Mouse (Mus musculus): ENCODE results near the gene Gys1. TPM values are rescaled to one million over a fixed set of nuclear protein-coding genes. Genes with fewer than 3 reads are reported as not detected.
"Not testable (repeated sequence)": the region's sequence is repeated elsewhere in the genome, so short reads cannot be mapped to it uniquely, and the experiment has no call there.

The Gys1 gene
- polyA plus RNA-seq, 1 experiment from 2014 or later, result 32.7 TPM

- Histone ChIP-seq H3K4me1 (ENCODE audit: control insufficient read depth, insufficient read depth, low read length) (peaks cover 29% of the 10 kb centered on the region), H3K36me3 (ENCODE audit: control insufficient read depth, insufficient read depth, low read length) (peaks cover 31% of the 10 kb centered on the region), H3K4me2 (replicated peaks; ENCODE audit: low read depth, low read length) (peak overlapping the region; percentile 80), H3K9ac (replicated peaks; ENCODE audit: low read depth, low read length) (no peak overlapping the region), H3K4me3 (ENCODE audit: low read depth, low read length) (no peak overlapping the region), H3K9me3 (ENCODE audit: control insufficient read depth, low read depth, low read length) (no peaks in the 10 kb centered on the region), H3K27ac (ENCODE audit: low read length) (peak overlapping the region; percentile 10; the same call in 1 of the 2 replicates), H3K27me3 (ENCODE audit: control insufficient read depth, insufficient read depth, low read length) (no peaks in the 10 kb centered on the region)
- WGBS, result 44% methylated on average over 9 of the region's 9 CpGs
- no peak for ATAC-seq (ENCODE audit: insufficient number of reproducible peaks, insufficient read depth, low FRiP score, low read depth)
These were observed 22.1 kb downstream of the Gys1 start for GRCm38 (mm10) chr7:45456721-45457203.

- Histone ChIP-seq H3K4me3 (ENCODE audit: low read depth, low read length) (peak overlapping the region; percentile 81), H3K4me1 (ENCODE audit: control insufficient read depth, insufficient read depth, low read length) (peaks cover 29% of the 10 kb centered on the region), H3K27ac (ENCODE audit: low read length) (no peak overlapping the region; the same call in 1 of the 2 replicates), H3K9me3 (ENCODE audit: control insufficient read depth, low read depth, low read length) (no peaks in the 10 kb centered on the region), H3K27me3 (ENCODE audit: control insufficient read depth, insufficient read depth, low read length) (no peaks in the 10 kb centered on the region), H3K9ac (replicated peaks; ENCODE audit: low read depth, low read length) (no peak overlapping the region; the same call in 1 of the 2 replicates), H3K4me2 (replicated peaks; ENCODE audit: low read depth, low read length) (peak overlapping the region; percentile 80), H3K36me3 (ENCODE audit: control insufficient read depth, insufficient read depth, low read length) (peaks cover 27% of the 10 kb centered on the region)
- ATAC-seq (ENCODE audit: insufficient number of reproducible peaks, insufficient read depth, low FRiP score, low read depth), result no peak
- 47% methylated on average over 10 of the region's 10 CpGs for WGBS
These were observed 22.8 kb downstream of the Gys1 start for GRCm38 (mm10) chr7:45457204-45458060.

GRCm38 (mm10) chr7:45458748-45459563 lies 24.3 kb downstream of the Gys1 start:
- WGBS, result 1% methylated on average over 40 of the region's 43 CpGs

GRCm38 (mm10) chr7:45459564-45460140 lies 25.0 kb downstream of the Gys1 start, which contains the start of gene Ftl1:
TSS of gene Ftl1 (minus strand) at chr7:45459884.
- peak; percentile 96 for ATAC-seq (ENCODE audit: insufficient number of reproducible peaks, insufficient read depth, low FRiP score, low read depth)
- Histone ChIP-seq H3K27ac (ENCODE audit: low read length) (peak within 1 kb of the TSS; percentile 91), H3K9ac (replicated peaks; ENCODE audit: low read depth, low read length) (peak within 1 kb of the TSS; percentile 79), H3K4me3 (ENCODE audit: low read depth, low read length) (peak within 1 kb of the TSS; percentile 81), H3K4me1 (ENCODE audit: control insufficient read depth, insufficient read depth, low read length) (peaks cover 29% of the 10 kb centered on the region), H3K4me2 (replicated peaks; ENCODE audit: low read depth, low read length) (peak within 1 kb of the TSS; percentile 80), H3K36me3 (ENCODE audit: control insufficient read depth, insufficient read depth, low read length) (peaks cover 27% of the 10 kb centered on the region)
- WGBS, result 0% methylated on average over 24 of the region's 37 CpGs
- H3K27me3 ChIP-seq (ENCODE audit: control insufficient read depth, insufficient read depth, low read length); H3K9me3 ChIP-seq (ENCODE audit: control insufficient read depth, low read depth, low read length): not testable (repeated sequence)

More at GRCm38 (mm10) chr7:45458748-45459563, 24.3 kb downstream of the Gys1 start:
- ATAC-seq (ENCODE audit: insufficient number of reproducible peaks, insufficient read depth, low FRiP score, low read depth), result peak; percentile 61
- peaks cover 29% of the 10 kb centered on the region for H3K36me3 ChIP-seq (ENCODE audit: control insufficient read depth, insufficient read depth, low read length)
- no peaks in the 10 kb centered on the region for H3K27me3 ChIP-seq (ENCODE audit: control insufficient read depth, insufficient read depth, low read length)
- no peaks in the 10 kb centered on the region for H3K9me3 ChIP-seq (ENCODE audit: control insufficient read depth, low read depth, low read length)
- peak overlapping the region; percentile 91 for H3K27ac ChIP-seq (ENCODE audit: low read length)
- peak overlapping the region; percentile 81 for H3K4me3 ChIP-seq (ENCODE audit: low read depth, low read length)
- peak overlapping the region; percentile 79 for H3K9ac ChIP-seq (replicated peaks; ENCODE audit: low read depth, low read length)
- H3K4me1 ChIP-seq (ENCODE audit: control insufficient read depth, insufficient read depth, low read length), result peaks cover 29% of the 10 kb centered on the region
- H3K4me2 ChIP-seq (replicated peaks; ENCODE audit: low read depth, low read length), result peak overlapping the region; percentile 80

DNA sequence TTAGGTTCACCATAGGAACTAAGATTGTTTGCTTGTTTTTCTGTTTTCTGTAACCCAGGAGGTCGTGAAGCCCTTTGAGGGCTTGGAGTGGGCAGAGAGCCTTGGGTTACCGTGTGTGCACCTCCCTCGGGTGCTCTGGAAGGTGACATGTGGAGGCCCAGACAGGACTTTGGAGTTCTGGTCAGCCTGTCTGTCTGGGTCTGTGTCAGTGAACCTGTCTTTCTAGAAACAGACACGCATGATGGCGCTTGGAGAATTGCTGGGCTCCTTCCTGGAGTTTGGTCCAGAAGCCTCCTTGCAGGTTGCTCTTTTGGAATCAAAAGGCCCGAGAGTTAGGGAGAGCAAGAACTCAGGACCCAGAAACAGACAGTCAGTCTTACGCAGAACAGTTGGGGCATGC lies 25.7 kb downstream of the Gys1 start:
- H3K27me3 ChIP-seq (ENCODE audit: control insufficient read depth, insufficient read depth, low read length), result no peaks in the 10 kb centered on the region
- peaks cover 29% of the 10 kb centered on the region for H3K4me1 ChIP-seq (ENCODE audit: control insufficient read depth, insufficient read depth, low read length)
- H3K36me3 ChIP-seq (ENCODE audit: control insufficient read depth, insufficient read depth, low read length), result peaks cover 27% of the 10 kb centered on the region
- H3K4me3 ChIP-seq (ENCODE audit: low read depth, low read length), result peak overlapping the region; percentile 81
- no peaks in the 10 kb centered on the region for H3K9me3 ChIP-seq (ENCODE audit: control insufficient read depth, low read depth, low read length)
- peak overlapping the region; percentile 75 for H3K27ac ChIP-seq (ENCODE audit: low read length)
- H3K9ac ChIP-seq (replicated peaks; ENCODE audit: low read depth, low read length), result no peak overlapping the region; the same call in 1 of the 2 replicates
- ATAC-seq (ENCODE audit: insufficient number of reproducible peaks, insufficient read depth, low FRiP score, low read depth), result no peak
- 70% methylated on average over 7 of the region's 7 CpGs for WGBS
- H3K4me2 ChIP-seq (replicated peaks; ENCODE audit: low read depth, low read length), result peak overlapping the region; percentile 41

- Histone ChIP-seq H3K36me3 (ENCODE audit: control insufficient read depth, insufficient read depth, low read length) (peaks cover 27% of the 10 kb centered on the region), H3K4me2 (replicated peaks; ENCODE audit: low read depth, low read length) (peak overlapping the region; percentile 41), H3K9ac (replicated peaks; ENCODE audit: low read depth, low read length) (no peak overlapping the region; the same call in 1 of the 2 replicates), H3K4me3 (ENCODE audit: low read depth, low read length) (no peak overlapping the region), H3K27ac (ENCODE audit: low read length) (peak overlapping the region; percentile 75), H3K27me3 (ENCODE audit: control insufficient read depth, insufficient read depth, low read length) (no peaks in the 10 kb centered on the region), H3K4me1 (ENCODE audit: control insufficient read depth, insufficient read depth, low read length) (peaks cover 31% of the 10 kb centered on the region), H3K9me3 (ENCODE audit: control insufficient read depth, low read depth, low read length) (no peaks in the 10 kb centered on the region)
- WGBS, result 7% methylated on average over 13 of the region's 13 CpGs
- ATAC-seq (ENCODE audit: insufficient number of reproducible peaks, insufficient read depth, low FRiP score, low read depth), result peak; percentile 34
These were observed 26.2 kb downstream of the Gys1 start for GRCm38 (mm10) chr7:45460860-45461314.

DNA sequence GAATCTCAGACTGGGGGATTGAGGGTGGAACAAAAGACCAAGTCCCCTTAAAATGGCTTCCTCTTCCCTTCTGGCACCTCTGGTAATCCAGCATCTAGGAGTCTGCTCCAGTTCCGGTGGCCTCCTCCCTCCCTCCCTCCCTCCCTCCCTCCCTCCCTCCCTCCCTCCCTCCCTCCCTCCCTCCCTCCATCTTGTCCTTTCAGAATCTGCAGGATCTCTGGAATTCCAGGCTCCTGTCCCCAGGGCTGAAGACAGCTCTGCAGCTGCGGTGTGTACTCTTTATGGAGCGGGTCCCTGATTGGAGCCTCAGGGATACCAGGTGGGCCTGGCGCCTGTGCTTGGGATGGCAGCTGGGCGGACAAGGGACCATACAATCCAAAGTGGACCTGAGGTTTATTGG lies 26.7 kb downstream of the Gys1 start:
- WGBS, result 44% methylated on average over 4 of the region's 5 CpGs
- peaks cover 27% of the 10 kb centered on the region for H3K36me3 ChIP-seq (ENCODE audit: control insufficient read depth, insufficient read depth, low read length)

GRCm38 (mm10) chr7:45461781-45462180 lies 27.1 kb downstream of the Gys1 start:
- Histone ChIP-seq H3K27me3 (ENCODE audit: control insufficient read depth, insufficient read depth, low read length) (no peaks in the 10 kb centered on the region), H3K9ac (replicated peaks; ENCODE audit: low read depth, low read length) (no peak overlapping the region), H3K9me3 (ENCODE audit: control insufficient read depth, low read depth, low read length) (no peaks in the 10 kb centered on the region), H3K4me2 (replicated peaks; ENCODE audit: low read depth, low read length) (no peak overlapping the region), H3K27ac (ENCODE audit: low read length) (peak overlapping the region; percentile 75; the same call in 1 of the 2 replicates), H3K4me3 (ENCODE audit: low read depth, low read length) (no peak overlapping the region), H3K4me1 (ENCODE audit: control insufficient read depth, insufficient read depth, low read length) (peaks cover 34% of the 10 kb centered on the region), H3K36me3 (ENCODE audit: control insufficient read depth, insufficient read depth, low read length) (peaks cover 27% of the 10 kb centered on the region)
- WGBS, result 84% methylated on average over 4 of the region's 4 CpGs
- ATAC-seq (ENCODE audit: insufficient number of reproducible peaks, insufficient read depth, low FRiP score, low read depth), result no peak

More for the DNA sequence above, 26.7 kb downstream of the Gys1 start:
- Histone ChIP-seq H3K4me3 (ENCODE audit: low read depth, low read length) (no peak overlapping the region), H3K27ac (ENCODE audit: low read length) (peak overlapping the region; percentile 75), H3K9me3 (ENCODE audit: control insufficient read depth, low read depth, low read length) (no peaks in the 10 kb centered on the region), H3K4me1 (ENCODE audit: control insufficient read depth, insufficient read depth, low read length) (peaks cover 35% of the 10 kb centered on the region), H3K4me2 (replicated peaks; ENCODE audit: low read depth, low read length) (peak overlapping the region; percentile 41; the same call in 1 of the 2 replicates), H3K27me3 (ENCODE audit: control insufficient read depth, insufficient read depth, low read length) (no peaks in the 10 kb centered on the region), H3K9ac (replicated peaks; ENCODE audit: low read depth, low read length) (no peak overlapping the region)
- no peak for ATAC-seq (ENCODE audit: insufficient number of reproducible peaks, insufficient read depth, low FRiP score, low read depth)
